Mouse (Mus musculus) Patski (cell line): Measurements from ENCODE around the gene Def6. TPM values are rescaled to one million over a fixed set of nuclear protein-coding genes. Genes with fewer than 3 reads are reported as not detected.
A peak's percentile ranks its signal among the peaks of the same experiment; 100 is the strongest.

Experiments
- ATAC-seq: fragments of 100-300 bp; one replicate; pipeline ENCODE4 v1.8.0; 2021
- CTCF ChIA-PET: fragments of 350-600 bp; sonication (Branson Sonifier 250); formaldehyde crosslinking; loops from one replicate; lab custom pipeline; 2022; ENCODE audit warnings: inconsistent platforms; lab: Charles Lee
- POLR2A ChIA-PET: fragments of 350-600 bp; sonication (Branson Sonifier 250); formaldehyde crosslinking; loops from one replicate; lab custom pipeline; 2022; ENCODE audit warnings: antibody characterized with exemption, inconsistent platforms; lab: Charles Lee
- DNase-seq: peaks from one replicate; pipeline ENCODE4 v3.0.0-alpha.2; 2011; ENCODE audit warnings: low read depth, low spot score
- H3K27me3 ChIP-seq: fragments of 371-371 bp; one replicate; pipeline ENCODE4 v1.5.1; 2021
- CTCF ChIP-seq: fragments of 100-300 bp; IDR thresholded peaks from one replicate; pipeline ENCODE4 v1.5.1; 2021
- in situ Hi-C: fragments of 300-500 bp; cut with MboI; formaldehyde crosslinking; loops from 3 replicates; pipeline ENCODE4 v1.11.1; 2018; ENCODE audit warnings: low pct_unique_long_range_greater_than_20kb, mixed read lengths
- polyA plus RNA-seq: library from polyadenylated mRNA; unstranded; gene quantifications from one replicate; pipeline ENCODE4 v1.2.3, GENCODE M21; 2021

Def6 gene
- polyA plus RNA-seq, 1 experiment from 2014 or later = 1.4 TPM

DNA sequence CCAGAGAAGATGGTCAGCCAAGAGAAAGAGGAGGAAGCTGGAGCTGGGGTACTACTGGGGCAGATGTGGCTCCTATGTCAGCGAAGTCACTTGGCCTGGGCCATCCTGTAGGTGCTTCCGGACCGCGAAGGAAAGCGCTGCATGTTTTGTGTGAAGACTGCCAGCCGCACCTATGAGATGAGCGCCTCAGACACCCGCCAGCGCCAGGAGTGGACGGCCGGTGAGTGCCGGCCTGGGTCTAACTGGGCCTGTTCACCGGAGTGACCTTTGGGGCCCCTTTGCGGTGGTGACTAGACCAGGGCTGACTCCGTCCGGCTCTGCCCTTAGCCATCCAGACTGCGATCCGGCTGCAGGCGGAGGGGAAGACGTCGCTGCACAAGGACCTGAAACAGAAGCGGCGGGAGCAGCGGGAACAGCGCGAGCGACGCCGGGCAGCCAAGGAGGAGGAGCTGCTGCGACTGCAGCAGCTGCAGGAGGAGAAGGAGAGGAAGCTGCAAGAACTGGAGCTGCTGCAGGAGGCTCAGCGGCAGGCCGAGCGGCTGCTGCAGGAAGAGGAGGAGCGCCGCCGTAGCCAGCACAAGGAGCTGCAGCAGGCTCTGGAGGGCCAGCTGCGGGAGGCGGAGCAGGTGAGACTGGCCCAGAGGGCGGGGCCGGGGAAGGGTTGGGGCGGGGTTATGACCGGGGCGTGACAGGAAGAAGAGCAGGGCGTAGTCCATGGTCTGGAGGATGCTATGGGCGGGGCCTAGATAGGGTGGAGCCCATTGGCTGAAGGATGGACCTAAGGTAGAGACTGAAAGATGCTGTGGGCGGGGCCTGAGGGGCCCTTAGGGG lies 16.2 kb downstream of the Def6 start:
- peak; percentile 63 for ATAC-seq
- ChIA-PET CTCF (interaction anchor here (1.5 to 5.0 kb wide), 3 partner anchors 11 to 86 kb away, joined by 3 to 64 read pairs (median 6); no protein-coding TSS in a partner anchor), POLR2A (interaction anchor here (0.6 to 1.1 kb wide), 2 partner anchors 89 to 312 kb away, joined by 5 read pairs; partner anchors contain the start of gene Fance)
- in situ Hi-C loops = loop anchor here (25.0 kb wide), 1 partner anchor 314 kb away; the partner anchor contains the start of genes Armc12 and Clpsl2
- TF ChIP-seq CTCF = no peak
- no peaks in the 10 kb centered on the region for H3K27me3 ChIP-seq
- no peak for DNase-seq

DNA sequence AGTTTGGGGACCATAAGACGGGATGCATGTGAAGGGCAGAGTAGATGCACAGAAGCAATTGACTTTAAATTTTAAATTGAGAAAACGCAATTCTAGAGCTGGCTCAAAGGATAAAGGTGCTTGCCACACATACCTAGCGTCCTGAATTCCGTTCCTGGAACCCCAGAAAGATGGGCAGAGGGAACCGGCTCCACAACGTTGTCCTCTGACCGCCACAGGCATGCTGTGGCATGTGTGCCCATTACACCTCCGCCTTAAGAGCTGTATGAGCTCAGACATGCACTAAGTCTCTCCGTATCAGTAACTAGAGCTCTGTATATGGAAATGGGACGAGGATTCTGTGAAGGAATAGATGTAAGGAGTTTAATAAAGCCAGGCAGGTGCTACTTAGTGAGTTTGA lies 17.0 kb downstream of the Def6 start:
- DNase-seq = no peak
- no peak for TF ChIP-seq CTCF
- no peak for ATAC-seq
- no peaks in the 10 kb centered on the region for H3K27me3 ChIP-seq
- in situ Hi-C loops = loop anchor here (5.0 to 25.0 kb wide), 2 partner anchors 83 to 313 kb away; partner anchors contain the start of genes Armc12 and Clpsl2
- ChIA-PET POLR2A (interaction anchor here (1.1 to 2.1 kb wide), 3 partner anchors 18 to 107 kb away, joined by 3 to 7 read pairs (median 5); partner anchors contain the start of gene Fance), CTCF (interaction anchor here (0.7 to 5.0 kb wide), 3 partner anchors 12 to 85 kb away, joined by 3 to 64 read pairs (median 3); no protein-coding TSS in a partner anchor)

GRCm38 (mm10) chr17:28226014-28226413 lies 18.4 kb downstream of the Def6 start:
- ATAC-seq = peak; percentile 58
- in situ Hi-C loops = loop anchor here (5.0 kb wide), 1 partner anchor 81 kb away; no protein-coding TSS in a partner anchor
- CTCF ChIA-PET = interaction anchor here (0.7 to 5.0 kb wide), 35 partner anchors 8 to 302 kb away, joined by 3 to 64 read pairs (median 5); partner anchors contain the start of gene Def6
- POLR2A ChIA-PET = interaction anchor here (0.6 to 2.1 kb wide), 6 partner anchors 20 to 248 kb away, joined by 3 to 7 read pairs (median 3); no protein-coding TSS in a partner anchor
- TF ChIP-seq CTCF = no peak
- no peak for DNase-seq
- H3K27me3 ChIP-seq = no peaks in the 10 kb centered on the region

GRCm38 (mm10) chr17:28230486-28230885 lies 22.9 kb downstream of the Def6 start:
- CTCF ChIA-PET = interaction anchor here (1.8 kb wide), 1 partner anchor 78 kb away, joined by 7 read pairs; no protein-coding TSS in a partner anchor
- DNase-seq = no peak
- no peak for TF ChIP-seq CTCF
- in situ Hi-C loops = no loop called here
- POLR2A ChIA-PET = no interaction called here
- no peaks in the 10 kb centered on the region for H3K27me3 ChIP-seq
- ATAC-seq = no peak

- no peak for TF ChIP-seq CTCF
- in situ Hi-C loops = no loop called here
- no peak for ATAC-seq
- ChIA-PET POLR2A (no interaction called here), CTCF (interaction anchor here (1.1 kb wide), 1 partner anchor 147 kb away, joined by 3 read pairs; no protein-coding TSS in a partner anchor)
- no peaks in the 10 kb centered on the region for H3K27me3 ChIP-seq
- no peak for DNase-seq
Measured at GRCm38 (mm10) chr17:28231026-28231736, 23.6 kb downstream of the Def6 start.

DNA sequence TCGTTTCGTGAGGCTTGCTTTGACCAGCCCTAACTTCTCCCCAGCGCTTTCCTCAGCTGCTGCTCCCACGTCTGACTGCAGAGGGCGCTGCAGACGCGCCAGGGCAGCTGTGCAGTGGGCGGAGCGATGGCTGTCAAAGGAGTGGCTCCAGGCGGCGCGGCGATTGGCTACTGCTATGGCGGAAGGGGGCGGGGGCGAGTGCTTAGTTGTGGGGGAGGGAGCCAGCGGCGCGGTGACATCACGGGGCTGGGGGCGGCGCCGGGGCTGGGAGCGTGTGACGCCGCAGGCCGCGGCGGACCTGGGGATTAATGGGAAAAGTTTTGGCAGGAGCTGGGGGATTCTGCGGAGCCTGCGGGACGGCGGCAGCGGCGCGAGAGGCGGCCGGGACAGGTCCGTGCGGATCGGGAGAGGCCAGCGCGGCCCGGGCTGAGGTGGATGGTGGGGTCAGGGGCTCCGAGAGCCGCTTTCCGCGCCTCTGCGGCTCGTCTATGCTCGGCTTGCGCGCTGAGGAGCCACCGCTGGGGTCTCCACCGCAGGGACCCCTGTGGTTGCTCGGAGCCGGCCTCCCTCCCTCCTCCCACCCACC lies 25.0 kb downstream of the Def6 start, which contains the start of gene Ppard:
Gene Ppard, plus strand, starts transcription at position 226 of the 586 bp plus-strand sequence.
- ATAC-seq (peak; percentile 81), DNase-seq (no peak)
- CTCF ChIA-PET = interaction anchor here (0.7 to 1.9 kb wide), 11 partner anchors 19 to 146 kb away, joined by 3 to 22 read pairs (median 3); partner anchors contain the start of gene Fance
- TF ChIP-seq CTCF = no peak
- in situ Hi-C loops = no loop called here
- POLR2A ChIA-PET = no interaction called here
- H3K27me3 ChIP-seq = no peaks in the 10 kb centered on the region

DNA sequence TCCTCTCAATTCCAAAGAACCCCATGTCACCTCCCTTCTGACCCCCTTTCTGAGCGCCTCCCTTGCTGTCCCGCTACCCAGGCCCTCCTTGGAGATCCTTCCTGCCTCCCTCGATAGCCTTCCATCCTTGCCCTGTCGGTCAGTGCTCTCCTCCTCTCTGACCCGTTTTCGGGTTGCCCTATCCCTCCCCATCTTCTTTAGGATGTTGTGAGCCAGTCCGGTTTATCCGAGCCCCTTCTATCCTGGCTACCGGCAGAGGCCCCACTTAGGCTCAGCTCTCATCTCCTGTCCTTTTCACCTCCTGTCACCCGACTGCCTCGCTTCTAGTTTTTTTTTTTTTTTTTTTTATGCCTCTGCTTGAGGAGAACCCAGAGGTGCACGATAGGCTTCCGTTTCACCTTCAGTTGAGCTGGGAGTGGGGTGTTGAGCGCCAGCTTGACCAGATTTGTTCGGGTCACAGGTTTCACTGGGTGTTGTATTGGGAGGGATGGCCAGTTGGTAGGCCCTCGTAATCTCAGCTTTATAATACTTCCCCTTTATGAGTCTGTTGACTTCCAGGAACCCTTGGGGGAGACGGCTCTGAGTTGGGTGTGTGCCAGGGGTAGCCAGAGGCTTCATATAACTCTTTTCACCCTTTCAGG lies 25.6 kb downstream of the Def6 start:
- DNase-seq (no peak), ATAC-seq (peak; percentile 9)
- ChIA-PET CTCF (interaction anchor here (1.3 to 1.9 kb wide), 7 partner anchors 20 to 80 kb away, joined by 3 to 22 read pairs (median 4); partner anchors contain the start of gene Fance), POLR2A (interaction anchor here (0.9 to 1.5 kb wide), 2 partner anchors 21 to 36 kb away, joined by 3 to 4 read pairs; no protein-coding TSS in a partner anchor)
- H3K27me3 ChIP-seq = no peaks in the 10 kb centered on the region
- TF ChIP-seq CTCF = no peak
- in situ Hi-C loops = no loop called here

GRCm38 (mm10) chr17:28234641-28235040 lies 27.1 kb downstream of the Def6 start:
- H3K27me3 ChIP-seq = no peaks in the 10 kb centered on the region
- ATAC-seq = no peak
- no peak for DNase-seq
- in situ Hi-C loops = no loop called here
- CTCF ChIA-PET = interaction anchor here (1.0 kb wide), 2 partner anchors 8 to 14 kb away, joined by 3 to 5 read pairs; no protein-coding TSS in a partner anchor
- POLR2A ChIA-PET = interaction anchor here (1.5 kb wide), 1 partner anchor 34 kb away, joined by 4 read pairs; no protein-coding TSS in a partner anchor
- TF ChIP-seq CTCF = no peak
